Mouse (Mus musculus) midbrain, embryonic 14.5 days (tissue): Measurements from ENCODE around the gene Gja1. TPM values are rescaled to one million over a fixed set of nuclear protein-coding genes. Genes with fewer than 3 reads are reported as not detected.

ENCODE experiments used
- ATAC-seq: fragments of 200-750 bp; cut with Nextera tagmentation; 2 replicates; pipeline ENCODE4 v1.8.0; 2017; ENCODE audit warnings: moderate number of reproducible peaks, moderate library complexity; ENCODE audit not compliant: low FRiP score, low TSS enrichment
- DNase-seq: peaks from one replicate; pipeline ENCODE4 v3.0.0-alpha.2; 2015
- H3K27ac ChIP-seq: fragments of 300-500 bp; sonication (generic); replicated peaks from 2 replicates; pipeline ENCODE4 v1.5.1; 2014; ENCODE audit warnings: mild to moderate bottlenecking, low read depth, low read length, moderate library complexity
- H3K27me3 ChIP-seq: fragments of 300-500 bp; sonication (generic); 2 replicates; pipeline ENCODE4 v1.6.1; 2014; ENCODE audit warnings: low read length, control low read depth, mixed read lengths; ENCODE audit not compliant: control insufficient read depth, insufficient read depth
- H3K36me3 ChIP-seq: fragments of 300-500 bp; sonication (generic); 2 replicates; pipeline ENCODE4 v1.6.1; 2014; ENCODE audit warnings: low read length, control low read depth; ENCODE audit not compliant: control insufficient read depth, insufficient read depth
- H3K4me1 ChIP-seq: fragments of 300-500 bp; sonication (generic); 2 replicates; pipeline ENCODE4 v1.6.1; 2014; ENCODE audit warnings: mild to moderate bottlenecking, antibody characterized with exemption, low read length, control low read depth; ENCODE audit not compliant: control insufficient read depth, insufficient read depth
- H3K4me2 ChIP-seq: fragments of 300-500 bp; sonication (generic); 2 replicates; pipeline ENCODE4 v1.6.1; 2014; ENCODE audit warnings: mild to moderate bottlenecking, low read length, moderate library complexity
- H3K4me3 ChIP-seq: fragments of 300-500 bp; sonication (generic); replicated peaks from 2 replicates; pipeline ENCODE4 v1.5.1; 2014; ENCODE audit warnings: low read depth, low read length
- H3K9ac ChIP-seq: fragments of 300-500 bp; sonication (generic); replicated peaks from 2 replicates; pipeline ENCODE4 v1.6.1; 2014; ENCODE audit warnings: mild to moderate bottlenecking, low read length, moderate library complexity
- H3K9me3 ChIP-seq: fragments of 300-500 bp; sonication (generic); 2 replicates; pipeline ENCODE4 v1.6.1; 2016; ENCODE audit warnings: low read length, control low read depth, mixed read lengths; ENCODE audit not compliant: control insufficient read depth
- WGBS: fragments of 180-500 bp; shearing (Covaris S2); extraction: QIAGEN DNeasy Blood & Tissue Kit; methylation state at CpG from one replicate; pipeline ENCODE4 v1.1.7; 2014; 5-methylcytosine and 5-hydroxymethylcytosine counted together
- polyA plus RNA-seq: library from polyadenylated mRNA; unstranded; fragments of >200 nt; fragmentation: Nextera tagmentation; extraction: Ambion mirVana; gene quantifications from 2 replicates; pipeline ENCODE4 v1.2.1, GENCODE M21; 2014

Gja1 gene
- polyA plus RNA-seq, 1 experiment from 2014 or later = 90.0 TPM

DNA sequence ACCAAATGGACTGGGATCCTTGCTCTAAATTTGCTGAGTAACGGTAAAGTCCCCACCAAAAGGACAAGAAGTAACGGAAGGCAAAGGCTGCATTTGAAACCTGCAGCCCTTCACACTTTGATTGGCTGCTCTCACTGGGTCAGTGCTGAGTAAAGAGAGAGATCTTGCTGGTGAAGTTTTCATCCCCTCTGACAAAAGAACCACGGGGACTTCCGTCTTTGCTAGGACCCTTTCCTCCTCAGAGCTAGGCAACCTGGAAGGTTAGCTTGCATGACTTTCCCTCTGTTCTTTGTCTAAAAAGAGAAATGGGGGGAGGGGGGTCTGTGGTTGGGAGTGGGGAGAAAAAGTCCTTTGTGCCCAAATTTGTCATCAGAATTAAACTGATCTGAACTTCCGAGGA lies 51.9 kb downstream of the Gja1 start:
- WGBS = 65% methylated on average over 5 of the region's 5 CpGs
- Histone ChIP-seq H3K27me3 (no peaks in the 10 kb centered on the region), H3K4me2 (no peak overlapping the region), H3K9me3 (no peaks in the 10 kb centered on the region), H3K36me3 (no peaks in the 10 kb centered on the region), H3K4me1 (0 out of 2 replicates have a peak, but pooled peaks cover 5% of the 10 kb centered on the region), H3K9ac (no peak overlapping the region), H3K4me3 (no peak overlapping the region), H3K27ac (no peak overlapping the region)
- ATAC-seq = no peak
- no peak for DNase-seq

DNA sequence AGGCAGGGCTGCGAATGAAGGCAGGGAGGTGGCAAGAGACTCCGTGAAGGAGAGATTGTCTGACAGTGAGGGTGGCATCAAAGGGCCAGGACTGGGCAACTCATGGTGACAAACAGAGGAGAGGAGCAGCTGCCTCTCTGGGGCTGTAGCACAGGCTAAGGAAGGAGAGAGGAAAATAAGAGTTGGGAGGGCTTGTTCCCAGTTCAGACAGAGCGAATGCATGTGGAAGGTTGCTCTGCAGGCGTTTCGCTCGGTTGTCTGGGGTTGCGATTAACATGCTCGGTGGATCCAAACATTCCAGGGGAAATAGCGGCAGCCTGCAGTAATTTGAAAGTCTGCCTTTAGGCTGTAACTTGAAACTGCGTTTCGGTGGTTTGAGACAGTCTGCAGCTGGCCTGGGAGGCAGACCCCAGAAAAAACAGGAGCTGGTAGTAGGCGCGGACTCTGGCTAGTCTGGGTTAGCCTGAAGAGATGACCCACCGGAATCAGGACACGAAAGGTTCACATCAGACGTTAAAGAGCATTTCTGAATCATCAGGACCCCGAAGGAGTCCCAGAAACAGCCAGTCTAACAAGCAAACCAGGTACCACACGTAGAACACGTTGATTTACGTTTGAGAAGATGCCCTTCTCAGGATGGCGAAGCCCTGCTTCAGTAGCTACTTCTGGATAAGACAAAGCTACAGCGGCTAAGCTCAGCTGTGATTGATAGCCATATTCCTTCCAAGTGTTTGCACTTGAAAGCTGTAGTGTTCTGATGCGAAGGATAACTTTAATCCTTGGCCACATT lies 54.7 kb downstream of the Gja1 start:
- 0 out of 2 replicates have a peak, but pooled peaks cover 5% of the 10 kb centered on the region for H3K4me1 ChIP-seq
- no peaks in the 10 kb centered on the region for H3K9me3 ChIP-seq
- DNase-seq = peak; percentile 69
- H3K27me3 ChIP-seq = no peaks in the 10 kb centered on the region
- H3K9ac ChIP-seq = peak overlapping the region; percentile 54
- peak overlapping the region; percentile 27 for H3K4me3 ChIP-seq
- ATAC-seq = peak; percentile 38
- peak overlapping the region; percentile 61 for H3K27ac ChIP-seq
- WGBS = 22% methylated on average over 23 of the region's 23 CpGs
- no peaks in the 10 kb centered on the region for H3K36me3 ChIP-seq
- peak overlapping the region; percentile 57 for H3K4me2 ChIP-seq

DNA sequence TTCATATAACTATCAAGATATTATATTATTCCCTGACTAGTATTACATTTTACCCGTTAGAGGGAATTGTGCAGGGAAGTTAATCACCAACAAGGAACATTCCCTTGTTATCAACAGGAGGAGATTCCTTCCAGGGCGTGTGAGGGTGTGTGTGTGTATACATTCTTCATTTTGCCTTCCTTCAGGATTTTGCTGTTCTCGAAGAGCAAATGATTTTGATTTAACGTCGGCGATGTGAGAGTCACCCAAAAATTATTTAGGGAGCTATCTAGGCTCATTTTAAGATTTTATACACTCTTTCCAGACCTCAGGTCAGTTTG lies 55.2 kb downstream of the Gja1 start:
- no peak overlapping the region for H3K9ac ChIP-seq
- H3K9me3 ChIP-seq = no peaks in the 10 kb centered on the region
- DNase-seq (no peak), ATAC-seq (no peak)
- WGBS = 85% methylated on average over 6 of the region's 6 CpGs
- no peaks in the 10 kb centered on the region for H3K27me3 ChIP-seq
- peak overlapping the region; percentile 57; the same call in 1 of the 2 replicates for H3K4me2 ChIP-seq
- no peak overlapping the region for H3K27ac ChIP-seq
- H3K4me1 ChIP-seq = 0 out of 2 replicates have a peak, but pooled peaks cover 5% of the 10 kb centered on the region
- no peaks in the 10 kb centered on the region for H3K36me3 ChIP-seq
- no peak overlapping the region for H3K4me3 ChIP-seq

DNA sequence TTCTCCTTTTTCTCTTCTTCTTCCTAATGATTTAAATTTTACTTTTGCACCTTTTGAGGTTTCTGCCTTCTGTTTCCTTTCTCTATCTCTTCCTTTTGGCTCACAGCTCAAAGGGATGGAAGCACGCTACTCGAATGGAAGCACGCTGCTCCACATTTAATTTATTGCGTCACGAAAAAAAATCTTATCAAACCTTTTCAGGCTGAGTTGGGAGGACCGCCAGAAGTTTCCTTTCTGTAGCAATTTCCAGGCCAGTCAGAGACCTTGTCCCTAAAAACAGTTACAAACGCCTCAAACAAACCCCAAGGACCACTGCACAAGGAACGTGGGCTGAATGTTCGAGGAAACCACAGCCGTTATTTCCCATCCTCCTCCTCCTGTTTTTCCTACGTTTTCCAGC lies 60.2 kb downstream of the Gja1 start:
- Histone ChIP-seq H3K4me2 (no peak overlapping the region), H3K4me3 (no peak overlapping the region), H3K27me3 (no peaks in the 10 kb centered on the region), H3K27ac (no peak overlapping the region), H3K9me3 (no peaks in the 10 kb centered on the region), H3K4me1 (no peaks in the 10 kb centered on the region), H3K36me3 (no peaks in the 10 kb centered on the region), H3K9ac (no peak overlapping the region)
- DNase-seq = no peak
- no peak for ATAC-seq
- 89% methylated on average over 11 of the region's 11 CpGs for WGBS

DNA sequence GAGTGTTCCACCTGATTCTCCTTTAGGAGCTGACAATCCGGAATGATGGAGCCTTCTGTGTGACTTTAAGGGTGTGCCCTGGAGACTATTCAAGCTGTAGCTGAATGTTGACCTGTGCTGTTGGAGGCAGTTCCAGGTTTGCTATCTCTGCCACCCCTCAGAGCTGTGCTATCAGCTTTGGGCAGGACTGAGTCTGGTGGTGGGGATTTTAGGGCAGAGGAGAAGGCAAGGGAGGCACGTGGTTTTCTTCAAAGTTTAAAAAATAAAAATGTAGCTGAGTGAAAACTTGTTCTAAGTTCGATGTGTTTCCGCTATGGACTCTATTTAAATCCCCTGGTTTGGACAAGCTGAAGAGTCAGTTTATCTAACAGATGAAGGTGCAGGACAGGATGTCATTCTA lies 62.5 kb downstream of the Gja1 start:
- no peak for DNase-seq
- Histone ChIP-seq H3K4me1 (no peaks in the 10 kb centered on the region), H3K27ac (no peak overlapping the region), H3K9ac (no peak overlapping the region), H3K4me2 (no peak overlapping the region), H3K27me3 (no peaks in the 10 kb centered on the region), H3K9me3 (no peaks in the 10 kb centered on the region), H3K4me3 (no peak overlapping the region), H3K36me3 (no peaks in the 10 kb centered on the region)
- WGBS = 86% methylated on average over 4 of the region's 4 CpGs
- ATAC-seq = no peak

DNA sequence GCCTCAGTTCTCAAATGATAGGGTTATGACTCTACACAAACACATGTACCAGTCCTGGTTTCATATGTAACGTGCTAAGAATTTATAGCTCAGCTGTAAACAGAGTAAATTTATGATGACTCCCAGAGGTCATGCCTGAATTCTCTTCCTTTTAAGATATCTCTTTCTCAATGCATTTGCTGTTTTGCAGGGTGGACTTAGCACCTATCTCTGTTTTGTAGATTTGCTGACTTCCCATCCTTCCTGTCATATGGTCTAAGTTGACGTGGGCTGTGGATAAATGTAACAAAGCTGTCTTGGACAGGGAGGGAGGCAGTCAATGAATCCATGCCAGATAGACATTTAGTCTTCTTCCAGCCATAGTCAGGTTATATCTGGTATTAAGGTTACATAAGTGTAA lies 67.3 kb downstream of the Gja1 start:
- Histone ChIP-seq H3K9me3 (no peaks in the 10 kb centered on the region), H3K36me3 (no peaks in the 10 kb centered on the region)
- WGBS = 93% methylated on average over 2 of the region's 2 CpGs

DNA sequence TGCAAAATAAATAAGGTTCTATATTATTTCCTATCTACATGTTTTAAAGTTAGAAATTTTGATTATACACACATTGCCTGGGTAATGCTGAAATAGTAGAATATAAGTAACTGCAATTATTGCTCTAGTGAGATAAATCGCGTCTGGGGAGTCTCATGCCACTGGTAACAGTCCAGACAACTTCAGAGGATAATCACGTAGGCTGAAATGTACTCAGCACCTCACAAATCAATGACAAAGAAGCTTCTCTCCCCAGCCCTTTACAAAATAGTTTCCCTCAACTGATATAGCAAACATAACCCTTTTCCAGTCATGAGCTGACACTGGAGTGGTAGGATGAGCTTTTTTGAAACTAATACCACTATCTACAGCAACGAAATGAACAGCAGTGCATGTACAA lies 71.9 kb downstream of the Gja1 start:
- no peak overlapping the region for H3K4me3 ChIP-seq
- H3K9ac ChIP-seq = no peak overlapping the region
- 87% methylated on average over 4 of the region's 4 CpGs for WGBS
- DNase-seq = no peak
- no peaks in the 10 kb centered on the region for H3K36me3 ChIP-seq
- no peak for ATAC-seq
- no peaks in the 10 kb centered on the region for H3K27me3 ChIP-seq
- H3K27ac ChIP-seq = no peak overlapping the region
- H3K4me1 ChIP-seq = no peaks in the 10 kb centered on the region
- no peaks in the 10 kb centered on the region for H3K9me3 ChIP-seq
- no peak overlapping the region for H3K4me2 ChIP-seq

More for the DNA sequence above, 67.3 kb downstream of the Gja1 start:
- Histone ChIP-seq H3K4me2 (no peak overlapping the region), H3K4me1 (no peaks in the 10 kb centered on the region), H3K4me3 (no peak overlapping the region), H3K9ac (no peak overlapping the region), H3K27ac (no peak overlapping the region), H3K27me3 (no peaks in the 10 kb centered on the region)
- DNase-seq = no peak
- no peak for ATAC-seq

Other genes starting within 250 kb of the Gja1 start
- gene Tbc1d32, start 148.6 kb upstream of the Gja1 start, polyA plus RNA-seq = 2.1 and 2.8 TPM in 2 replicates